Mouse (Mus musculus): ENCODE data around the gene Ugcg. TPM values are rescaled to one million over a fixed set of nuclear protein-coding genes. Genes with fewer than 3 reads are reported as not detected.

The Ugcg gene
- polyA plus RNA-seq, 1 experiment from 2014 or later: 18.6 TPM

GRCm38 (mm10) chr4:59262156-59262555 is 73.1 kb downstream of the Ugcg start:
- H3K27ac ChIP-seq (ENCODE audit: low read depth, low read length): no peak overlapping the region
- ATAC-seq: no peak
- WGBS: 80% methylated on average over 6 of the region's 6 CpGs

GRCm38 (mm10) chr4:59263418-59263817 is 74.4 kb downstream of the Ugcg start:
- no peaks in the 10 kb centered on the region for H3K36me3 ChIP-seq (ENCODE audit: control insufficient read depth, insufficient read depth, low read length)
- no peak overlapping the region for H3K4me2 ChIP-seq (ENCODE audit: low read length)
- 89% methylated on average over 2 of the region's 2 CpGs for WGBS
- DNase-seq (ENCODE audit: low spot score): no peak
- no peak for ATAC-seq
- H3K9ac ChIP-seq (ENCODE audit: low read length): no peak overlapping the region
- no peaks in the 10 kb centered on the region for H3K9me3 ChIP-seq (replicated peaks; ENCODE audit: control insufficient read depth, low read length)
- no peaks in the 10 kb centered on the region for H3K27me3 ChIP-seq (replicated peaks; ENCODE audit: control insufficient read depth, insufficient read depth, low read length)
- H3K4me3 ChIP-seq (ENCODE audit: low read depth, low read length): no peak overlapping the region
- H3K27ac ChIP-seq (ENCODE audit: low read depth, low read length): no peak overlapping the region
- no peaks in the 10 kb centered on the region for H3K4me1 ChIP-seq (ENCODE audit: control insufficient read depth, insufficient read depth, low read length)

More at GRCm38 (mm10) chr4:59262156-59262555, 73.1 kb downstream of the Ugcg start:
- DNase-seq (ENCODE audit: low spot score): no peak
- no peak overlapping the region for H3K4me3 ChIP-seq (ENCODE audit: low read depth, low read length)
- H3K9ac ChIP-seq (ENCODE audit: low read length): no peak overlapping the region
- H3K4me2 ChIP-seq (ENCODE audit: low read length): no peak overlapping the region
- no peaks in the 10 kb centered on the region for H3K4me1 ChIP-seq (ENCODE audit: control insufficient read depth, insufficient read depth, low read length)
- no peaks in the 10 kb centered on the region for H3K36me3 ChIP-seq (ENCODE audit: control insufficient read depth, insufficient read depth, low read length)
- no peaks in the 10 kb centered on the region for H3K27me3 ChIP-seq (replicated peaks; ENCODE audit: control insufficient read depth, insufficient read depth, low read length)
- H3K9me3 ChIP-seq (replicated peaks; ENCODE audit: control insufficient read depth, low read length): no peaks in the 10 kb centered on the region

GRCm38 (mm10) chr4:59264611-59265095 is 75.6 kb downstream of the Ugcg start:
- Histone ChIP-seq H3K27me3 (replicated peaks; ENCODE audit: control insufficient read depth, insufficient read depth, low read length) (no peaks in the 10 kb centered on the region), H3K36me3 (ENCODE audit: control insufficient read depth, insufficient read depth, low read length) (no peaks in the 10 kb centered on the region), H3K9me3 (replicated peaks; ENCODE audit: control insufficient read depth, low read length) (no peaks in the 10 kb centered on the region), H3K4me3 (ENCODE audit: low read depth, low read length) (no peak overlapping the region), H3K4me2 (ENCODE audit: low read length) (no peak overlapping the region), H3K4me1 (ENCODE audit: control insufficient read depth, insufficient read depth, low read length) (no peaks in the 10 kb centered on the region), H3K27ac (ENCODE audit: low read depth, low read length) (no peak overlapping the region), H3K9ac (ENCODE audit: low read length) (no peak overlapping the region)
- DNase-seq (ENCODE audit: low spot score): no peak
- WGBS: 85% methylated on average over 7 of the region's 7 CpGs
- ATAC-seq: no peak

- Histone ChIP-seq H3K27me3 (replicated peaks; ENCODE audit: control insufficient read depth, insufficient read depth, low read length) (no peaks in the 10 kb centered on the region), H3K9ac (ENCODE audit: low read length) (no peak overlapping the region), H3K36me3 (ENCODE audit: control insufficient read depth, insufficient read depth, low read length) (no peaks in the 10 kb centered on the region), H3K4me3 (ENCODE audit: low read depth, low read length) (no peak overlapping the region), H3K9me3 (replicated peaks; ENCODE audit: control insufficient read depth, low read length) (no peaks in the 10 kb centered on the region), H3K27ac (ENCODE audit: low read depth, low read length) (no peak overlapping the region), H3K4me1 (ENCODE audit: control insufficient read depth, insufficient read depth, low read length) (no peaks in the 10 kb centered on the region), H3K4me2 (ENCODE audit: low read length) (no peak overlapping the region)
- WGBS: 88% methylated on average over 5 of the region's 5 CpGs
- DNase-seq (ENCODE audit: low spot score) (no peak), ATAC-seq (no peak)
Observed at GRCm38 (mm10) chr4:59265182-59265581, 76.1 kb downstream of the Ugcg start.

GRCm38 (mm10) chr4:59265631-59266030 is 76.6 kb downstream of the Ugcg start:
- Histone ChIP-seq H3K27me3 (replicated peaks; ENCODE audit: control insufficient read depth, insufficient read depth, low read length) (no peaks in the 10 kb centered on the region), H3K4me3 (ENCODE audit: low read depth, low read length) (no peak overlapping the region), H3K9ac (ENCODE audit: low read length) (no peak overlapping the region), H3K4me1 (ENCODE audit: control insufficient read depth, insufficient read depth, low read length) (no peaks in the 10 kb centered on the region), H3K27ac (ENCODE audit: low read depth, low read length) (no peak overlapping the region), H3K9me3 (replicated peaks; ENCODE audit: control insufficient read depth, low read length) (no peaks in the 10 kb centered on the region), H3K36me3 (ENCODE audit: control insufficient read depth, insufficient read depth, low read length) (no peaks in the 10 kb centered on the region), H3K4me2 (ENCODE audit: low read length) (no peak overlapping the region)
- ATAC-seq (no peak), DNase-seq (ENCODE audit: low spot score) (no peak)
- 97% methylated on average over 5 of the region's 5 CpGs for WGBS

Other genes with a start within 250 kb of the Ugcg start
- gene Zkscan16, start 245.6 kb upstream of the Ugcg start, polyA plus RNA-seq (2014; fragmentation: Nextera tagmentation; extraction: Ambion mirVana): 0.62 and 1.2 TPM in 2 replicates
- gene Ptgr1, start 202.1 kb upstream of the Ugcg start, polyA plus RNA-seq (2014; fragmentation: Nextera tagmentation; extraction: Ambion mirVana): 4.9 and 5.9 TPM in 2 replicates
- gene Dnajc25, start 194.2 kb upstream of the Ugcg start, polyA plus RNA-seq (2014; fragmentation: Nextera tagmentation; extraction: Ambion mirVana): 4.9 and 6.5 TPM in 2 replicates
- 1.5 and 5.3 TPM in 2 replicates for gene Gm20503, start 186.0 kb upstream of the Ugcg start, polyA plus RNA-seq (2014; fragmentation: Nextera tagmentation; extraction: Ambion mirVana)
- 204 and 233 TPM in 2 replicates for gene Gng10, start 154.2 kb upstream of the Ugcg start, polyA plus RNA-seq (2014; fragmentation: Nextera tagmentation; extraction: Ambion mirVana)
- gene AI481877, start 50.3 kb upstream of the Ugcg start, polyA plus RNA-seq (2014; fragmentation: Nextera tagmentation; extraction: Ambion mirVana): not detected in 2 replicates
- gene Susd1, start 249.4 kb downstream of the Ugcg start, polyA plus RNA-seq (2014; fragmentation: Nextera tagmentation; extraction: Ambion mirVana): 0.66 and 0.70 TPM in 2 replicates

Data from forebrain, embryonic 14.5 days (tissue).